Mouse (Mus musculus): Measurements from ENCODE around the gene Nfe2. TPM values are rescaled to one million over a fixed set of nuclear protein-coding genes. Genes with fewer than 3 reads are reported as not detected.

Gene Nfe2
- total and polyA plus RNA-seq, 3 experiments, result 0.14 TPM; not detected in 2

DNA sequence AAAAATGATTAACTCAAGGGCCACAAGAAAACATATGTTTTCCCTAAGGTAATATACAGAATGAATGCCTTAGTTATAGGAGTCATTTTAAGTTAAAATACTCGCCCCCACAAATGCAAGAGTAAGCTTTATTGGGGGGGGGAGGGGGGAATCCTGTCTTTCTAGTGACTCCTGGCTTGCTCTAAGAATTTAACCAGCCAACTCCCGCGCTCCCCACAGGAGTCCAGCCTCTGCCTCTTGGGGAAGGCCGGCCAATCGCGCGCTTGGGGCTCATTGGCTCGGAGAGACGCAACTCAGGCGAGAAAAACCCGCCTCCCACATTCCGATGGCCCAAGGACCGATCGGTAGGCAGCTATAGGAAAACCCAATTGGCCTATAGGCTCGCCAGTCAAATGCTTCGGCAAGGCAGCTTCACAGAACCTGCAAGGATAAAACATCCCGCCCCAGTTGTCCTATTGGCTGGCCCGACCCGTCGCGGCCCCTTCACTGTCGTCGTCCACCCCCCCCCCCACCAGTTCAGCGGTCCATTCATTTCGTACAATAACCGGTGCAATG lies 19.0 kb downstream of the Nfe2 start:
- no peak overlapping the region for H3K4me2 ChIP-seq (ENCODE audit: insufficient read depth, low read depth, poor library complexity, severe bottlenecking)
- H3K79me2 ChIP-seq (replicated peaks; ENCODE audit: control insufficient read depth, extremely low read depth, insufficient read depth, poor library complexity, severe bottlenecking), result peaks cover 79% of the 10 kb centered on the region
- dilution Hi-C loops (cut with MboI; ENCODE audit: extremely low pct_ligation_motif_present, extremely low pct_unique_long_range_greater_than_20kb, low sequenced_read_pairs) (no loop called here), in situ Hi-C loops (cut with MboI; ENCODE audit: low pct_ligation_motif_present, low pct_unique_long_range_greater_than_20kb, low sequenced_read_pairs) (no loop called here)
- no peaks in the 10 kb centered on the region for H3K27me3 ChIP-seq (replicated peaks)
- peaks cover 29 to 48% of the 10 kb centered on the region in 2 experiments for H3K36me3 ChIP-seq (replicated peaks in 1 of 2; ENCODE audit: control insufficient read depth in 1 of 2, insufficient read depth in 1 of 2, low read length in 1 of 2)
- peak overlapping the region; percentile 54 to 60 (median 59) for H3K4me3 ChIP-seq (replicated peaks in 1 of 3; ENCODE audit: low read depth in 2 of 3, low read length in 2 of 3, poor library complexity in 1 of 3)
- H3K4me1 ChIP-seq (ENCODE audit: control insufficient read depth in 1 of 2, insufficient read depth in 2 of 2), result peaks cover 0 to 29% of the 10 kb centered on the region in 2 experiments; a peak in 3 of 4 replicates
- peak overlapping the region; percentile 88 for H3K9ac ChIP-seq (ENCODE audit: insufficient read depth, low read depth)
- peak overlapping the region; percentile 86 for H3K27ac ChIP-seq (ENCODE audit: insufficient read depth, low read depth)
- no peaks in the 10 kb centered on the region for H3K9me3 ChIP-seq (replicated peaks; ENCODE audit: low read length)
- TF ChIP-seq HCFC1 (IDR thresholded peaks at IDR 0.05; ENCODE audit: low read depth, low read length), result peak; percentile 26; the same call in 1 of the 2 replicates
- TF ChIP-seq CHD1 (IDR thresholded peaks at IDR 0.05; ENCODE audit: low read depth, low read length), result peak; percentile 80; the same call in 1 of the 2 replicates
- no peak for TF ChIP-seq ZNF384 (IDR thresholded peaks at IDR 0.05; ENCODE audit: low read depth, low read length)
- no peak for TF ChIP-seq USF1 (IDR thresholded peaks at IDR 0.05; ENCODE audit: low read depth, low read length)
- no peak for TF ChIP-seq NRF1 (IDR thresholded peaks at IDR 0.05; ENCODE audit: low read depth, low read length)
- TF ChIP-seq MYC (IDR thresholded peaks at IDR 0.05; ENCODE audit: low read depth, low read length), result peak; percentile 15; the same call in 1 of the 2 replicates
- no peak for TF ChIP-seq USF2 (conservative IDR thresholded peaks at IDR 0.05; ENCODE audit: low read depth, low read length)
- TF ChIP-seq MAZ (IDR thresholded peaks at IDR 0.05; ENCODE audit: low read depth, low read length), result peak; percentile 74
- peak; percentile 76 for TF ChIP-seq TBP (conservative IDR thresholded peaks at IDR 0.05; ENCODE audit: low read depth, low read length)
- no peak for TF ChIP-seq GABPA (IDR thresholded peaks at IDR 0.05; ENCODE audit: insufficient replicate concordance, low read depth, low read length)
- no peak for TF ChIP-seq POLR2AphosphoS2 (IDR thresholded peaks at IDR 0.05; ENCODE audit: low read depth, low read length)
- TF ChIP-seq ETS1 (conservative IDR thresholded peaks at IDR 0.05; ENCODE audit: low read depth, low read length), result 0 out of 2 replicates have a peak, but pooled peaks have one; percentile 7
- peak; percentile 44; the same call in 1 of the 2 replicates for TF ChIP-seq ZMIZ1 (IDR thresholded peaks at IDR 0.05; ENCODE audit: low read depth, low read length)
- TF ChIP-seq MEF2A (IDR thresholded peaks at IDR 0.05; ENCODE audit: borderline replicate concordance, low read depth, low read length), result no peak; the same call in 1 of the 2 replicates
- peak; percentile 74 for TF ChIP-seq SIN3A (IDR thresholded peaks at IDR 0.05; ENCODE audit: low read length)
- peak; percentile 64; the same call in 1 of the 2 replicates for TF ChIP-seq KAT2A (IDR thresholded peaks at IDR 0.05; ENCODE audit: insufficient replicate concordance, low read length)
- TF ChIP-seq ELF1 (IDR thresholded peaks at IDR 0.05; ENCODE audit: low read depth, low read length), result 0 out of 2 replicates have a peak, but pooled peaks have one; percentile 39
- TF ChIP-seq MAFK (IDR thresholded peaks at IDR 0.05; ENCODE audit: insufficient replicate concordance, low read length), result no peak
- peak; percentile 17; the same call in 1 of the 2 replicates for TF ChIP-seq TCF12 (IDR thresholded peaks at IDR 0.05; ENCODE audit: low read depth, low read length)
- TF ChIP-seq CHD2 (IDR thresholded peaks at IDR 0.05; ENCODE audit: low read length), result peak; percentile 94
- TF ChIP-seq E2F4 (IDR thresholded peaks at IDR 0.05; ENCODE audit: insufficient replicate concordance, low read depth, low read length), result peak; percentile 88; the same call in 1 of the 2 replicates
- DNase-seq (ENCODE audit: extremely low read depth), result peak; percentile 100

Data from CH12.LX (cell line).